Mouse (Mus musculus) lung, postnatal 0 days (tissue): ENCODE measurements around the gene Insc.

Experiments used
- CTCF ChIP-seq: IDR thresholded peaks from 2 replicates; pipeline ENCODE4 v1.5.1; 2016; ENCODE audit warnings: antibody characterized with exemption, mild to moderate bottlenecking
- EP300 ChIP-seq: IDR thresholded peaks from 2 replicates; pipeline ENCODE4 v1.6.1; 2016; ENCODE audit warnings: antibody characterized with exemption, mild to moderate bottlenecking, control low read depth

DNA sequence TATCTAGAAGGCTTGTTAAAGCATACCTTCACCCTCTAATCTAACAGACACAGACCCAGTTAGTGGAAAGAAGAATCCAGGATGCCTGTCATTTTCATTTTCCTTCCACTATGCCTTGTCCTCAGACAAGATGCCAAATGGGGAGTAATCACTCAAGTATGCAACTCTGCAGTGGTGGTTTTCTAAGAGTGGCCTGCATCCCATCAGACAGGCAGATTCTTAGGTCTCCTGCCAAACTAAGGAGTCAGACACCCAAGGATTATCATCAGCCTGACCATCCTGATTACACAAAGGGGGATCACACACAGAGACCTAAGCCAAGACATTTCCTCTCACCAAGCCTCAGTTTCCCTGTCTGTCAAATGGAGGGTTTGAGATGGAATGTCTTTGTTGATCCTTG, 5.3 kb upstream of the Insc start:
- TF ChIP-seq CTCF (no peak), EP300 (no peak)
